Mouse (Mus musculus): ENCODE results near the gene Slain1.

DNA sequence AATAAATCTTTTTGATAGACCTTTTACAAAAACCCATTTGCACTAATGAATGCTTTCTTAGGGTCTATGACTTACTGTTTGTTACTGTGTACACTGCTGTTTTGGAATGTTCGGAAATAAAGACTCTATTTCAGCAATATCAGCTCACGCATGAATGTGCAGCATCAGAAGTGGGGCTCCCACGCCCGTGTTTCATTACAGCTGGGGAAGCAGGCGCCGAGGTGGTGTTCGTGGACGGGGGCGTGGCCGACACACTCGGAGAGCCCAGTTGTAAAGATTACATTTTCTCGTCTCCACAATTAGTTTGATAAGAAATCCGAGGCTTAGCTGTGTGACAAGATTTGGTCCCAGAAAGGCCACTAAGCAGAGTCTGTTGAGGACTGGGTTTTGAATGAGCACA is 54.7 kb downstream of the Slain1 start:
- TF ChIP-seq POLR2A (IDR thresholded peaks at IDR 0.05; ENCODE audit: control insufficient read depth, low read depth, low read length) (no peak), CTCF (IDR thresholded peaks at IDR 0.05; ENCODE audit: control insufficient read depth, insufficient read depth, insufficient replicate concordance, low read depth, low read length) (no peak)

Measured in testis, adult 2 months (tissue).